Mouse (Mus musculus) monocyte, adult 5-6 weeks (primary cell): Measurements from ENCODE around the gene Clasp1. TPM values are rescaled to one million over a fixed set of nuclear protein-coding genes. Genes with fewer than 3 reads are reported as not detected.
A peak's percentile ranks its signal among the peaks of the same experiment; 100 is the strongest.

Experiments
- ATAC-seq: fragments of 153-309, 156-312 bp; replicated peaks from 2 replicates; pipeline ENCODE4 v1.8.0; 2017; ENCODE audit warnings: mild to moderate bottlenecking; ENCODE audit not compliant: low TSS enrichment, insufficient number of reproducible peaks, severe bottlenecking, poor library complexity, low FRiP score
- total RNA-seq: library from RNA; stranded (forward); fragments of 200-1000, 200-491, 200-594 nt; gene quantifications from 3 replicates; pipeline ENCODE4 v1.2.3, GENCODE M21; 2017

Clasp1 gene
- total RNA-seq, 1 experiment from 2014 or later, result 27.5 TPM

GRCm38 (mm10) chr1:118480484-118481364, 91.9 kb downstream of the Clasp1 start:
- no peak for ATAC-seq

GRCm38 (mm10) chr1:118481365-118481702, 92.5 kb downstream of the Clasp1 start:
- no peak for ATAC-seq

GRCm38 (mm10) chr1:118481703-118482102, 92.8 kb downstream of the Clasp1 start:
- ATAC-seq, result no peak

GRCm38 (mm10) chr1:118482285-118483019, 93.6 kb downstream of the Clasp1 start:
- ATAC-seq, result no peak

GRCm38 (mm10) chr1:118483504-118484096, 94.7 kb downstream of the Clasp1 start:
- ATAC-seq, result no peak

GRCm38 (mm10) chr1:118485572-118485971, 96.7 kb downstream of the Clasp1 start:
- ATAC-seq, result no peak

GRCm38 (mm10) chr1:118486021-118486420, 97.2 kb downstream of the Clasp1 start:
- no peak for ATAC-seq

GRCm38 (mm10) chr1:118492811-118493210, 104.0 kb downstream of the Clasp1 start:
- ATAC-seq, result no peak

- no peak for ATAC-seq
These were observed 105.7 kb downstream of the Clasp1 start for GRCm38 (mm10) chr1:118494551-118494950.

- ATAC-seq, result peak; percentile 90
These were observed 109.5 kb downstream of the Clasp1 start for GRCm38 (mm10) chr1:118498311-118498710.

GRCm38 (mm10) chr1:118500606-118501005, 111.7 kb downstream of the Clasp1 start:
- ATAC-seq, result no peak

- no peak for ATAC-seq
These were observed 112.8 kb downstream of the Clasp1 start for GRCm38 (mm10) chr1:118501691-118502090.

- no peak for ATAC-seq
These were observed 116.9 kb downstream of the Clasp1 start for GRCm38 (mm10) chr1:118505746-118506145.

GRCm38 (mm10) chr1:118510996-118511395, 122.1 kb downstream of the Clasp1 start:
- ATAC-seq, result no peak

- ATAC-seq, result no peak
These were observed 123.1 kb downstream of the Clasp1 start for GRCm38 (mm10) chr1:118511738-118512530.

- no peak for ATAC-seq
These were observed 127.4 kb downstream of the Clasp1 start for GRCm38 (mm10) chr1:118516256-118516655.

- no peak for ATAC-seq
These were observed 134.3 kb downstream of the Clasp1 start for GRCm38 (mm10) chr1:118523161-118523560.

GRCm38 (mm10) chr1:118525336-118525735, 136.5 kb downstream of the Clasp1 start:
- no peak for ATAC-seq

- ATAC-seq, result no peak
These were observed 140.4 kb downstream of the Clasp1 start for GRCm38 (mm10) chr1:118529213-118529612.
